Comparison of ENCODE assay signal across 9 mouse cellular contexts in genomic region chr7:30456911-30457628, GRCm38 (mm10). TPM values are rescaled to one million over a fixed set of nuclear protein-coding genes. Genes with fewer than 3 reads are reported as not detected.
A peak's percentile ranks its signal among the peaks of the same experiment; 100 is the strongest.
DNase-seq lines count a peak whose midpoint lies in the region; ATAC-seq lines count a peak whose summit lies in the region.
"Had no signal": no experiment of that assay in that cellular context is flagged by ENCODE, and none has a peak within 500 bp of the region (broad histone marks: within the 10 kb centered on the region; RNA-seq: fewer than 3 reads in every experiment).

No protein-coding gene starts in this region.

- H3K4me2 ChIP-seq in heart, embryonic 14.5 days (ENCODE audit: low read length), result peak overlapping the region; percentile 14
- peak overlapping the region; percentile 59 for H3K4me2 ChIP-seq in midbrain, embryonic 16.5 days (ENCODE audit: low read length)

- no peaks in the 10 kb centered on the region for H3K36me3 ChIP-seq in heart, embryonic 14.5 days (ENCODE audit: control insufficient read depth, insufficient read depth, low read length)
- H3K36me3 ChIP-seq in hindbrain, embryonic 10.5 days, result no peaks in the 10 kb centered on the region
- H3K36me3 ChIP-seq in midbrain, embryonic 16.5 days (ENCODE audit: control insufficient read depth, insufficient read depth, low read length), result no peaks in the 10 kb centered on the region

- peaks cover 97% of the 10 kb centered on the region for H3K27me3 ChIP-seq in heart, embryonic 14.5 days (ENCODE audit: control insufficient read depth, insufficient read depth, low read length)
- peaks cover 100% of the 10 kb centered on the region for H3K27me3 ChIP-seq in hindbrain, embryonic 10.5 days (ENCODE audit: insufficient read depth, poor library complexity, severe bottlenecking)
- peaks cover 70% of the 10 kb centered on the region for H3K27me3 ChIP-seq in midbrain, embryonic 16.5 days (ENCODE audit: control insufficient read depth, insufficient read depth, low read depth, low read length)

- no peak for ATAC-seq in heart, embryonic 14.5 days (ENCODE audit: insufficient number of reproducible peaks, insufficient read depth, low FRiP score, low read depth)
- 0 out of 2 replicates have a peak, but pooled peaks have one; percentile 18 for ATAC-seq in midbrain, embryonic 16.5 days
- ATAC-seq in inflammation-experienced regulatory T-cells, adult 6 months, result no peak

- peaks cover 0 to 3% of the 10 kb centered on the region in 2 experiments; a peak in 1 of 4 replicates for H3K4me1 ChIP-seq in heart, embryonic 14.5 days (ENCODE audit: control insufficient read depth in 2 of 2, insufficient read depth in 2 of 2, low read length in 2 of 2)
- H3K4me1 ChIP-seq in hindbrain, embryonic 10.5 days (replicated peaks), result peaks cover 51% of the 10 kb centered on the region
- H3K4me1 ChIP-seq in midbrain, embryonic 16.5 days (ENCODE audit: control insufficient read depth, insufficient read depth, low read length), result peaks cover 27% of the 10 kb centered on the region

- H3K27ac ChIP-seq in heart, embryonic 14.5 days (replicated peaks in 1 of 2; ENCODE audit: control insufficient read depth in 1 of 2, insufficient read depth in 1 of 2, low read depth in 2 of 2, low read length in 2 of 2), result no peak overlapping the region
- peak overlapping the region; percentile 47 for H3K27ac ChIP-seq in hindbrain, embryonic 10.5 days
- H3K27ac ChIP-seq in midbrain, embryonic 16.5 days (ENCODE audit: low read length), result no peak overlapping the region

- no peak overlapping the region; a peak in 1 of 4 replicates for H3K4me3 ChIP-seq in heart, embryonic 14.5 days (ENCODE audit: control insufficient read depth in 1 of 2, insufficient read depth in 1 of 2, low read depth in 1 of 2, low read length in 2 of 2)
- H3K4me3 ChIP-seq in hindbrain, embryonic 10.5 days, result peak overlapping the region; percentile 48
- H3K4me3 ChIP-seq in midbrain, embryonic 16.5 days (ENCODE audit: low read depth, low read length), result peak overlapping the region; percentile 28

- no peak overlapping the region for H3K9ac ChIP-seq in heart, embryonic 14.5 days (ENCODE audit: low read length)
- H3K9ac ChIP-seq in midbrain, embryonic 16.5 days (ENCODE audit: low read depth, low read length), result peak overlapping the region; percentile 31; the same call in 1 of the 2 replicates

- H3K9me3 ChIP-seq in heart, embryonic 14.5 days (ENCODE audit: control insufficient read depth, low read length), result no peaks in the 10 kb centered on the region
- no peaks in the 10 kb centered on the region for H3K9me3 ChIP-seq in hindbrain, embryonic 10.5 days
- no peaks in the 10 kb centered on the region for H3K9me3 ChIP-seq in midbrain, embryonic 16.5 days (replicated peaks; ENCODE audit: control insufficient read depth, low read length, poor library complexity, severe bottlenecking)

- no peak for DNase-seq in heart, adult 18-20 months
- peak; percentile 36 for DNase-seq in brain, adult 2 months (ENCODE audit: low read depth, low spot score)
- peak; percentile 44 for DNase-seq in hindbrain, embryonic 10.5 days (ENCODE audit: low spot score)
- DNase-seq in spleen, adult 12 weeks (ENCODE audit: low spot score), result no peak
- DNase-seq in gastrocnemius, postnatal 25 days, result no peak
- DNase-seq: lung, adult 2 months had no signal

- 1% methylated on average over 31 of the region's 31 CpGs for WGBS in heart, embryonic 14.5 days
- under 1% methylated on average over 31 of the region's 31 CpGs for WGBS in hindbrain, embryonic 10.5 days
- under 1% methylated on average over 31 of the region's 31 CpGs for WGBS in midbrain, embryonic 16.5 days

RNA-seq across cellular contexts. Expression of gene Kirrel2, which starts 0.4 kb away (rescaled TPM):
- polyA plus RNA-seq in heart, embryonic 14.5 days (2014; fragmentation: Nextera tagmentation; extraction: Ambion mirVana), result 0.05 and 0.26 TPM in 2 replicates
- not detected for total RNA-seq in heart, adult 18-20 months (2021)
- 11.8 and 35.0 TPM in 2 replicates for polyA plus RNA-seq in hindbrain, embryonic 10.5 days (2016; fragmentation: Nextera tagmentation; extraction: Ambion mirVana)
- polyA plus RNA-seq in midbrain, embryonic 16.5 days (2015; fragmentation: Nextera tagmentation; extraction: Ambion mirVana), result 0.67 and 0.73 TPM in 2 replicates
- not detected for total RNA-seq in gastrocnemius, postnatal 25 days (2021)
- polyA plus RNA-seq in inflammation-experienced regulatory T-cells, adult 6 months (2017; shearing (Covaris generic)), result not detected
- polyA plus RNA-seq: lung, adult 2 months had no signal

RNA-seq across cellular contexts. Expression of gene Nphs1, which starts 1.0 kb away (rescaled TPM):
- polyA plus RNA-seq in heart, embryonic 14.5 days (2014; fragmentation: Nextera tagmentation; extraction: Ambion mirVana), result 0.08 and 0.14 TPM in 2 replicates
- total RNA-seq in heart, adult 18-20 months (2021), result not detected
- 1.7 and 4.2 TPM in 2 replicates for polyA plus RNA-seq in hindbrain, embryonic 10.5 days (2016; fragmentation: Nextera tagmentation; extraction: Ambion mirVana)
- polyA plus RNA-seq in midbrain, embryonic 16.5 days (2015; fragmentation: Nextera tagmentation; extraction: Ambion mirVana), result 0.46 and 0.50 TPM in 2 replicates
- total RNA-seq in gastrocnemius, postnatal 25 days (2021), result not detected
- polyA plus RNA-seq in inflammation-experienced regulatory T-cells, adult 6 months (2017; shearing (Covaris generic)), result under 1 TPM in 1 of 3 experiments, not detected in 2; 0.11 TPM
- polyA plus RNA-seq: lung, adult 2 months had no signal

RNA-seq across cellular contexts. Expression of gene Aplp1, which starts 11.7 kb away (rescaled TPM):
- 14.7 and 21.2 TPM in 2 replicates for polyA plus RNA-seq in heart, embryonic 14.5 days (2014; fragmentation: Nextera tagmentation; extraction: Ambion mirVana)
- 1 to 10 TPM; 2.8 to 3.4 TPM for total RNA-seq in heart, adult 18-20 months (2021)
- 69.7 and 184 TPM in 2 replicates for polyA plus RNA-seq in hindbrain, embryonic 10.5 days (2016; fragmentation: Nextera tagmentation; extraction: Ambion mirVana)
- 761 and 788 TPM in 2 replicates for polyA plus RNA-seq in midbrain, embryonic 16.5 days (2015; fragmentation: Nextera tagmentation; extraction: Ambion mirVana)
- total RNA-seq in gastrocnemius, postnatal 25 days (2021), result under 1 TPM; 0.72 to 0.95 TPM
- 1 to 10 TPM; 6.0 to 7.4 (median 6.0) TPM for polyA plus RNA-seq in inflammation-experienced regulatory T-cells, adult 6 months (2017; shearing (Covaris generic))

RNA-seq across cellular contexts. Expression of gene Nfkbid, which starts 35.5 kb away (rescaled TPM):
- polyA plus RNA-seq in heart, embryonic 14.5 days (2014; fragmentation: Nextera tagmentation; extraction: Ambion mirVana), result 1.00 and 1.1 TPM in 2 replicates
- under 1 TPM; 0.35 to 0.87 TPM for total RNA-seq in heart, adult 18-20 months (2021)
- polyA plus RNA-seq in hindbrain, embryonic 10.5 days (2016; fragmentation: Nextera tagmentation; extraction: Ambion mirVana), result 1.5 and 1.7 TPM in 2 replicates
- 2.7 and 2.9 TPM in 2 replicates for polyA plus RNA-seq in midbrain, embryonic 16.5 days (2015; fragmentation: Nextera tagmentation; extraction: Ambion mirVana)
- under 1 TPM in 1 of 2 experiments, not detected in 1; 0.27 TPM for total RNA-seq in gastrocnemius, postnatal 25 days (2021)
- 10 to 100 TPM; 37.3 to 50.8 (median 41.1) TPM for polyA plus RNA-seq in inflammation-experienced regulatory T-cells, adult 6 months (2017; shearing (Covaris generic))

RNA-seq across cellular contexts. Expression of gene Prodh2, which starts 36.4 kb away (rescaled TPM):
- not detected in 2 replicates for polyA plus RNA-seq in heart, embryonic 14.5 days (2014; fragmentation: Nextera tagmentation; extraction: Ambion mirVana)
- not detected for total RNA-seq in heart, adult 18-20 months (2021)
- 0.40 TPM in 1 of 2 replicates, not detected in the other for polyA plus RNA-seq in hindbrain, embryonic 10.5 days (2016; fragmentation: Nextera tagmentation; extraction: Ambion mirVana)
- polyA plus RNA-seq in midbrain, embryonic 16.5 days (2015; fragmentation: Nextera tagmentation; extraction: Ambion mirVana), result not detected in 2 replicates
- not detected for total RNA-seq in gastrocnemius, postnatal 25 days (2021)
- not detected for polyA plus RNA-seq in inflammation-experienced regulatory T-cells, adult 6 months (2017; shearing (Covaris generic))
- polyA plus RNA-seq: lung, adult 2 months had no signal

Comparison
In these comparisons a context has a peak if more than half of its experiments do, and no peak if none do; other contexts are left out.
1. H3K4me3 ChIP-seq: peak in hindbrain, embryonic 10.5 days (single experiment) and midbrain, embryonic 16.5 days (single experiment); none in heart, embryonic 14.5 days (0 of 2).
2. DNase-seq: peak in brain, adult 2 months (single experiment) and hindbrain, embryonic 10.5 days (single experiment); none in heart, adult 18-20 months (0 of 2), spleen, adult 12 weeks (single experiment) and gastrocnemius, postnatal 25 days (single experiment).